Mouse (Mus musculus) common myeloid progenitor, adult 5-6 weeks (primary cell): ENCODE measurements around the gene Supt20. TPM values are rescaled to one million over a fixed set of nuclear protein-coding genes. Genes with fewer than 3 reads are reported as not detected.

Experiments
- total RNA-seq: library from RNA; stranded (forward); fragments of 200-1000, 187-1606 nt; gene quantifications from 2 replicates; pipeline ENCODE4 v1.2.3, GENCODE M21; 2017

The Supt20 gene
- total RNA-seq, 1 experiment from 2014 or later: 91.2 TPM

Other genes starting within 250 kb of the Supt20 start
- 1.1 TPM in 1 of 2 replicates, not detected in the other for gene Gm21958, start 21.5 kb downstream of the Supt20 start, total RNA-seq
- 207 and 282 TPM in 2 replicates for gene Exosc8, start 42.6 kb downstream of the Supt20 start, total RNA-seq
- 35.1 and 40.8 TPM in 2 replicates for gene Alg5, start 42.7 kb downstream of the Supt20 start, total RNA-seq
- gene Smad9, start 62.8 kb downstream of the Supt20 start, total RNA-seq: not detected in 2 replicates
- gene Rfxap, start 115.0 kb downstream of the Supt20 start, total RNA-seq: 39.8 and 57.0 TPM in 2 replicates
- gene Sertm1, start 223.1 kb downstream of the Supt20 start, total RNA-seq: not detected in 2 replicates